Mouse (Mus musculus) CH12.LX (cell line): ENCODE measurements around the gene Hypk. TPM values are rescaled to one million over a fixed set of nuclear protein-coding genes. Genes with fewer than 3 reads are reported as not detected.
"Not testable (repeated sequence)": the region's sequence is repeated elsewhere in the genome, so short reads cannot be mapped to it uniquely, and the experiment has no call there.

Experiments
- DNase-seq: peaks from one replicate; pipeline ENCODE4 v3.0.0-alpha.2; 2013; ENCODE audit errors: extremely low read depth
- H3K27ac ChIP-seq: 2 replicates; pipeline ENCODE4 v1.5.1; 2012; ENCODE audit warnings: low read depth, mild to moderate bottlenecking, control low read depth, moderate library complexity; ENCODE audit not compliant: insufficient read depth
- H3K27me3 ChIP-seq: replicated peaks from 2 replicates; pipeline ENCODE3; 2012; ENCODE audit warnings: inconsistent platforms
- H3K36me3 ChIP-seq, 2 experiments: replicated peaks in 1 of 2; 2 replicates each; pipeline versions ENCODE3 to v1.6.1; 2012; ENCODE audit warnings: inconsistent platforms in 1 of 2, low read length in 1 of 2, mild to moderate bottlenecking in 1 of 2, mixed read lengths in 1 of 2, moderate library complexity in 1 of 2; ENCODE audit not compliant: control insufficient read depth in 1 of 2, insufficient read depth in 1 of 2
- H3K4me1 ChIP-seq, 2 experiments: 2 replicates each; pipeline ENCODE4 v1.6.1; 2012; ENCODE audit warnings: inconsistent platforms in 1 of 2, moderate library complexity in 1 of 2; ENCODE audit not compliant: insufficient read depth in 2 of 2, control insufficient read depth in 1 of 2
- H3K4me2 ChIP-seq: 2 replicates; pipeline ENCODE4 v1.6.1; 2012; ENCODE audit warnings: low read depth, mild to moderate bottlenecking, control low read depth; ENCODE audit not compliant: poor library complexity, insufficient read depth, severe bottlenecking
- H3K4me3 ChIP-seq, 3 experiments: fragments of 150-350 bp in 1 of 3; sonication (generic) in 1 of 3; replicated peaks in 1 of 3; 2 replicates each; pipeline versions ENCODE3 to v1.5.1; 2011 to 2012; ENCODE audit warnings: low read depth in 2 of 3, low read length in 2 of 3, mild to moderate bottlenecking in 2 of 3, moderate library complexity in 2 of 3, control low read depth in 1 of 3, improper control_type of control experiment in 1 of 3, inconsistent platforms in 1 of 3, mixed read lengths in 1 of 3; ENCODE audit not compliant: poor library complexity in 1 of 3
- H3K79me2 ChIP-seq: replicated peaks from 2 replicates; pipeline ENCODE4 v1.6.1; 2012; ENCODE audit warnings: mild to moderate bottlenecking, moderate library complexity; ENCODE audit not compliant: control insufficient read depth, poor library complexity, insufficient read depth, severe bottlenecking; ENCODE audit errors: extremely low read depth
- H3K9ac ChIP-seq: 2 replicates; pipeline ENCODE4 v1.6.1; 2012; ENCODE audit warnings: low read depth, mild to moderate bottlenecking, control low read depth, moderate library complexity; ENCODE audit not compliant: insufficient read depth
- H3K9me3 ChIP-seq: replicated peaks from 2 replicates; pipeline ENCODE3; 2012; ENCODE audit warnings: low read length, inconsistent platforms, mixed read lengths
- BHLHE40 ChIP-seq: IDR thresholded peaks from 2 replicates; pipeline ENCODE4 v1.6.1; 2011; ENCODE audit warnings: mild to moderate bottlenecking, low read depth, low read length, improper control_type of control experiment
- ETS1 ChIP-seq: conservative IDR thresholded peaks from 2 replicates; pipeline ENCODE4 v1.6.1; 2012; ENCODE audit warnings: low read depth, mild to moderate bottlenecking, inconsistent platforms, low read length, improper control_type of control experiment, moderate library complexity
- JUND ChIP-seq: conservative IDR thresholded peaks from 2 replicates; pipeline ENCODE4 v1.6.1; 2011; ENCODE audit warnings: low read depth, low read length, improper control_type of control experiment
- PAX5 ChIP-seq: IDR thresholded peaks from 2 replicates; pipeline ENCODE4 v1.6.1; 2012; ENCODE audit warnings: low read length, inconsistent platforms, mixed read lengths
- RCOR1 ChIP-seq: conservative IDR thresholded peaks from 2 replicates; pipeline ENCODE4 v1.6.1; 2012; ENCODE audit warnings: low read depth, mild to moderate bottlenecking, inconsistent platforms, low read length, improper control_type of control experiment
- TBP ChIP-seq: conservative IDR thresholded peaks from 2 replicates; pipeline ENCODE4 v1.6.1; 2011; ENCODE audit warnings: low read depth, low read length, improper control_type of control experiment
- dilution Hi-C: fragments of 300-500 bp; cut with MboI; formaldehyde crosslinking; loops from 2 replicates; pipeline ENCODE4 v1.14.3; 2020; ENCODE audit warnings: low sequenced_read_pairs; ENCODE audit not compliant: extremely low pct_unique_long_range_greater_than_20kb, extremely low pct_ligation_motif_present
- in situ Hi-C: fragments of 300-500 bp; cut with MboI; formaldehyde crosslinking; loops from 3 replicates; pipeline ENCODE4 v1.14.3; 2019; ENCODE audit warnings: low sequenced_read_pairs, low pct_ligation_motif_present, low pct_unique_long_range_greater_than_20kb, mixed read lengths
- polyA plus RNA-seq: library from polyadenylated mRNA; unstranded; fragments of >175 nt; gene quantifications from 2 replicates; pipeline ENCODE4 v1.2.1, GENCODE M21; 2012; ENCODE audit warnings: low read depth; ENCODE audit not compliant: insufficient read length
- total RNA-seq, 2 experiments: library from RNA; depleted of rRNA; stranded (reverse); fragments of 300-350 nt in 1 of 2; fragments of >200 nt in 1 of 2; gene quantifications; 2 replicates each; pipeline ENCODE4 v1.2.3; 2012 to 2014

Gene Hypk
- total and polyA plus RNA-seq, 3 experiments: 11.7 to 119 (median 15.4) TPM

- Histone ChIP-seq H3K9ac (no peak overlapping the region), H3K27me3 (peaks cover 7% of the 10 kb centered on the region), H3K79me2 (no peaks in the 10 kb centered on the region), H3K36me3 (no peaks in the 10 kb centered on the region), H3K4me3 (no peak overlapping the region), H3K4me2 (no peak overlapping the region), H3K27ac (no peak overlapping the region), H3K4me1 (no peaks in the 10 kb centered on the region), H3K9me3 (no peaks in the 10 kb centered on the region)
- in situ Hi-C loops (no loop called here), dilution Hi-C loops (no loop called here)
- TF ChIP-seq BHLHE40 (no peak), PAX5 (no peak), ETS1 (no peak), JUND (no peak), RCOR1 (no peak), TBP (no peak)
- DNase-seq: no peak
Observed at GRCm38 (mm10) chr2:121483576-121483975, 30.5 kb downstream of the Hypk start.

DNA sequence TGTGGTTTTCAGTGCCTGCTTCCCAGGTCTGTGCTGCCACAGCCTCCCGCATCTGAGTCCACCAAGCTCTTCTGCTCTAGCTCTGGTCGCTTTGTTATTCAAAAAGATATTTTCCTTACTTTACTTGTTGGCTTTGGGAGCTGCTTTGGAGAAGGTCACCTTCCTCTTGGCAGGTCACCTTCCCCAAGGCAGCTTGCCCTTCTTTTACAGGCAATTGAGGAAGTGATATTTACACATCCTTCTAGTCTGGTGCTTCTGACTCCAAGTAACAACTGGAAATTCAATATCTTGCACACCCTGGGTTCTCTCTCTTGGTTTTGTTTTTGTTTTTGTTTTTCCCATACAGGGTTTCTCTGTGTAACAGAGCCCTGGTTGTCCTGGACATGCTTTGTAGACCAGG lies 31.3 kb downstream of the Hypk start:
- H3K4me2 ChIP-seq, H3K4me3 ChIP-seq, H3K27ac ChIP-seq, H3K36me3 ChIP-seq, dilution Hi-C loops, in situ Hi-C loops, H3K27me3 ChIP-seq, H3K9ac ChIP-seq, H3K4me1 ChIP-seq, H3K79me2 ChIP-seq, DNase-seq, H3K9me3 ChIP-seq: not testable (repeated sequence)

DNA sequence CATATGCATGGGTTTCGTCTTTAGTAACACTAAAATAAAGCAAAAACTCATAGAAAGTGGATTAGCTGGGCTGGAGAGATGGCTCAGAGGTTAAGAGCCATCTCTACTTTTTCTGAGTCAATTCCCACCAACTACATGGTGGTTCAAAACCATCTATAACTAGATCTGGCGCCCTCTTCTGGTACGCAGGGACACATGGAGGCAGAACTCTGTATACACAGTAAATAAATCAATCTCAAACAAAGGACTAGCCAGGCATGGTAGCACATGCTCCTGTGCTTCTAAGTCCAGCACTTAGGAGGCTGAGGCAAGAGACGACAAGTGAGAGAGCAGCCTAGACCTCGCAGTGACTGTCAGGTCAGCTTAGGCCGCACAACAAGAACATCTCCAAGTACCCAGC lies 48.5 kb downstream of the Hypk start:
- dilution Hi-C loops, DNase-seq, H3K4me3 ChIP-seq, H3K9me3 ChIP-seq, H3K4me2 ChIP-seq, H3K9ac ChIP-seq, in situ Hi-C loops, H3K27ac ChIP-seq, H3K4me1 ChIP-seq, H3K27me3 ChIP-seq: not testable (repeated sequence)
- Histone ChIP-seq H3K36me3 (peaks cover 8 to 14% of the 10 kb centered on the region in 2 experiments), H3K79me2 (peaks cover 13% of the 10 kb centered on the region)
